Mouse (Mus musculus) liver, postnatal 0 days (tissue): ENCODE measurements around the gene Hspb8. TPM values are rescaled to one million over a fixed set of nuclear protein-coding genes. Genes with fewer than 3 reads are reported as not detected.

ENCODE experiments used
- ATAC-seq: fragments of 200-750 bp; cut with Nextera tagmentation; 2 replicates; pipeline ENCODE4 v1.8.0; 2017; ENCODE audit warnings: mild to moderate bottlenecking, moderate library complexity
- DNase-seq: peaks from one replicate; pipeline ENCODE4 v3.0.0-alpha.2; 2016
- H3K27ac ChIP-seq: fragments of 300-500 bp; sonication (generic); 2 replicates; pipeline ENCODE4 v1.5.1; 2014; ENCODE audit warnings: antibody characterized with exemption, moderate library complexity, mild to moderate bottlenecking, low read depth
- H3K27me3 ChIP-seq: fragments of 300-500 bp; sonication (generic); 2 replicates; pipeline ENCODE4 v1.6.1; 2014; ENCODE audit warnings: low read length, control low read depth, mixed read lengths; ENCODE audit not compliant: insufficient read depth
- H3K36me3 ChIP-seq: fragments of 300-500 bp; sonication (generic); replicated peaks from 2 replicates; pipeline ENCODE4 v1.6.1; 2014; ENCODE audit warnings: mild to moderate bottlenecking, control low read depth, low read length, moderate library complexity, mixed read lengths; ENCODE audit not compliant: insufficient read depth
- H3K4me1 ChIP-seq: fragments of 300-500 bp; sonication (generic); 2 replicates; pipeline ENCODE4 v1.6.1; 2014; ENCODE audit warnings: antibody characterized with exemption, mild to moderate bottlenecking, control low read depth; ENCODE audit not compliant: insufficient read depth
- H3K4me2 ChIP-seq: fragments of 300-500 bp; sonication (generic); 2 replicates; pipeline ENCODE4 v1.6.1; 2014; ENCODE audit warnings: low read depth, mild to moderate bottlenecking, low read length, moderate library complexity, mixed read lengths
- H3K4me3 ChIP-seq: fragments of 300-500 bp; sonication (generic); 2 replicates; pipeline ENCODE4 v1.5.1; 2014; ENCODE audit warnings: low read depth, low read length
- H3K9ac ChIP-seq: fragments of 300-500 bp; sonication (generic); replicated peaks from 2 replicates; pipeline ENCODE4 v1.6.1; 2014; ENCODE audit warnings: mild to moderate bottlenecking, moderate library complexity
- H3K9me3 ChIP-seq: fragments of 300-500 bp; sonication (generic); 2 replicates; pipeline ENCODE4 v1.6.1; 2016; ENCODE audit warnings: mild to moderate bottlenecking, control low read depth, low read length, mixed read lengths
- CTCF ChIP-seq: sonication (generic); IDR thresholded peaks from 2 replicates; pipeline ENCODE4 v1.5.1; 2016; ENCODE audit warnings: antibody characterized with exemption, low read depth
- EP300 ChIP-seq: IDR thresholded peaks from 2 replicates; pipeline ENCODE4 v1.6.1; 2016; ENCODE audit warnings: antibody characterized with exemption, low read depth, mild to moderate bottlenecking
- WGBS: fragments of 180-500 bp; shearing (Covaris S2); extraction: QIAGEN DNeasy Blood & Tissue Kit; methylation state at CpG from one replicate; pipeline ENCODE4 v1.1.7; 2014; ENCODE audit not compliant: insufficient replicate concordance; 5-methylcytosine and 5-hydroxymethylcytosine counted together
- polyA plus RNA-seq: library from polyadenylated mRNA; unstranded; fragments of >200 nt; fragmentation: Nextera tagmentation; extraction: Ambion mirVana; gene quantifications from 2 replicates; pipeline ENCODE4 v1.2.1, GENCODE M21; 2015

Hspb8 gene
- polyA plus RNA-seq = 9.1 and 10.6 TPM in 2 replicates

- Histone ChIP-seq H3K27me3 (no peaks in the 10 kb centered on the region), H3K9ac (peak within 1 kb of the TSS; percentile 79), H3K9me3 (no peaks in the 10 kb centered on the region), H3K4me1 (peaks cover 7% of the 10 kb centered on the region; the same call in 1 of the 2 replicates), H3K27ac (peak within 1 kb of the TSS; percentile 91), H3K4me3 (peak within 1 kb of the TSS; percentile 57), H3K4me2 (peak within 1 kb of the TSS; percentile 61), H3K36me3 (no peaks in the 10 kb centered on the region)
- 4% methylated on average over 20 of the region's 20 CpGs for WGBS
- ATAC-seq (peak; percentile 88), DNase-seq (peak; percentile 81)
- TF ChIP-seq EP300 (peak; percentile 59), CTCF (no peak)
These were observed at the start of gene Hspb8 for GRCm38 (mm10) chr5:116422699-116423201. Gene Hspb8 (minus strand): TSS chr5:116422864.

GRCm38 (mm10) chr5:116461354-116462042 is 38.8 kb upstream of the Hspb8 start:
- DNase-seq (no peak), ATAC-seq (no peak)
- H3K4me3 ChIP-seq = no peak overlapping the region
- H3K9ac ChIP-seq = no peak overlapping the region
- no peak overlapping the region for H3K27ac ChIP-seq
- H3K4me2 ChIP-seq = no peak overlapping the region
- no peaks in the 10 kb centered on the region for H3K9me3 ChIP-seq
- TF ChIP-seq CTCF (peak; percentile 42), EP300 (no peak)
- WGBS = 64% methylated on average over 11 of the region's 11 CpGs
- no peaks in the 10 kb centered on the region for H3K36me3 ChIP-seq
- H3K4me1 ChIP-seq = no peaks in the 10 kb centered on the region
- H3K27me3 ChIP-seq = no peaks in the 10 kb centered on the region

GRCm38 (mm10) chr5:116459970-116460369 is 37.3 kb upstream of the Hspb8 start:
- Histone ChIP-seq H3K4me2 (no peak overlapping the region), H3K27me3 (no peaks in the 10 kb centered on the region), H3K4me3 (no peak overlapping the region), H3K36me3 (no peaks in the 10 kb centered on the region), H3K4me1 (no peaks in the 10 kb centered on the region), H3K9me3 (no peaks in the 10 kb centered on the region), H3K27ac (no peak overlapping the region), H3K9ac (no peak overlapping the region)
- TF ChIP-seq CTCF (no peak), EP300 (no peak)
- ATAC-seq = no peak
- no peak for DNase-seq
- 81% methylated on average over 2 of the region's 2 CpGs for WGBS

- Histone ChIP-seq H3K27me3 (no peaks in the 10 kb centered on the region), H3K36me3 (no peaks in the 10 kb centered on the region), H3K27ac (no peak overlapping the region), H3K9ac (no peak overlapping the region), H3K4me1 (no peaks in the 10 kb centered on the region), H3K9me3 (no peaks in the 10 kb centered on the region), H3K4me3 (no peak overlapping the region), H3K4me2 (no peak overlapping the region)
- ATAC-seq = no peak
- 72% methylated on average over 7 of the region's 7 CpGs for WGBS
- DNase-seq = no peak
- TF ChIP-seq CTCF (no peak), EP300 (no peak)
These were observed 35.1 kb upstream of the Hspb8 start for GRCm38 (mm10) chr5:116457791-116458190.

- DNase-seq (no peak), ATAC-seq (no peak)
- Histone ChIP-seq H3K4me3 (no peak overlapping the region), H3K9me3 (no peaks in the 10 kb centered on the region), H3K27me3 (no peaks in the 10 kb centered on the region), H3K9ac (no peak overlapping the region), H3K27ac (no peak overlapping the region), H3K36me3 (no peaks in the 10 kb centered on the region), H3K4me2 (peak overlapping the region; percentile 30; the same call in 1 of the 2 replicates), H3K4me1 (no peaks in the 10 kb centered on the region)
- WGBS = 33% methylated on average over 10 of the region's 10 CpGs
- TF ChIP-seq EP300 (no peak), CTCF (no peak)
These were observed 34.3 kb upstream of the Hspb8 start for GRCm38 (mm10) chr5:116456796-116457515.

GRCm38 (mm10) chr5:116453401-116453851 is 30.8 kb upstream of the Hspb8 start:
- H3K36me3 ChIP-seq = no peaks in the 10 kb centered on the region
- 3% methylated on average over 27 of the region's 27 CpGs for WGBS
- ATAC-seq (peak; percentile 66), DNase-seq (peak; percentile 73)
- no peaks in the 10 kb centered on the region for H3K9me3 ChIP-seq
- H3K9ac ChIP-seq = peak overlapping the region; percentile 50
- H3K4me2 ChIP-seq = peak overlapping the region; percentile 64
- H3K4me1 ChIP-seq = no peaks in the 10 kb centered on the region
- peak overlapping the region; percentile 34 for H3K4me3 ChIP-seq
- peak; percentile 58 for TF ChIP-seq CTCF
- TF ChIP-seq EP300 = no peak
- no peaks in the 10 kb centered on the region for H3K27me3 ChIP-seq
- H3K27ac ChIP-seq = peak overlapping the region; percentile 34; the same call in 1 of the 2 replicates
